ENCODE assay signal across 8 mouse cellular contexts in the genomic region with DNA sequence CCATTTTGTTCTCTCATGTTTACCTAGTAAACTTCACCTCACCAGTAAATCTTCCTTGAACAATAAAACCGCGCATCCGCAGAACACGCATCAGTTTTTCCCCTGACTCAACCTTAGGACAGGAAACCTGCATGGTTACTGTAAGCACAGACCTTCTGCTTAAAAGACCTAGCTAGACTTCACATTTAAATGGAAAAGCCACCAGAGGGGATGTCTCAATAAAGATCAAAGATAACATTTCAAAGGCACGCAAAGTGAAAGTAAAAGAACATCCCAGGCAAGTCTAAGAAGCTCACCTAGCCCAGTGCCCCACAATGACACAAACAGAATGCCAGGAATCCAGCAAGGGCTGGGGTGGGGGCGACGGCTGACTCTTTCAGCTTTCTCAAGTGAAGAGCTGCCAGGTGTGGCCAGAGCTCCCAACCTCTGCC. TPM values are rescaled to one million over a fixed set of nuclear protein-coding genes. Genes with fewer than 3 reads are reported as not detected.
DNase-seq lines count a peak whose midpoint lies in the region; ATAC-seq and TF ChIP-seq lines count a peak whose summit lies in the region.

No protein-coding gene starts in this region.

- H3K27me3 ChIP-seq in embryonic facial prominence, embryonic 13.5 days = peaks cover 22% of the 10 kb centered on the region
- H3K27me3 ChIP-seq in kidney, postnatal 0 days (ENCODE audit: insufficient read depth, low read length) = no peaks in the 10 kb centered on the region
- H3K27me3 ChIP-seq in myocyte (ENCODE audit: control insufficient read depth, insufficient read depth, insufficient read length) = no peaks in the 10 kb centered on the region

- no peak overlapping the region for H3K27ac ChIP-seq in embryonic facial prominence, embryonic 13.5 days
- H3K27ac ChIP-seq in kidney, postnatal 0 days = peak overlapping the region; percentile 89

- H3K4me3 ChIP-seq in lung, adult 2 months (replicated peaks; ENCODE audit: extremely low read depth, low read depth, low read length) = peak overlapping the region; percentile 54
- peak overlapping the region; percentile 44 for H3K4me3 ChIP-seq in embryonic facial prominence, embryonic 13.5 days
- peak overlapping the region; percentile 48 for H3K4me3 ChIP-seq in kidney, postnatal 0 days (replicated peaks; ENCODE audit: low read depth, low read length)
- no peak overlapping the region for H3K4me3 ChIP-seq in myocyte

- H3K4me1 ChIP-seq in lung, adult 2 months (ENCODE audit: control insufficient read depth, insufficient read depth, low read length) = peaks cover 4% of the 10 kb centered on the region; the same call in 1 of the 2 replicates
- peaks cover 20% of the 10 kb centered on the region for H3K4me1 ChIP-seq in embryonic facial prominence, embryonic 13.5 days
- no peaks in the 10 kb centered on the region for H3K4me1 ChIP-seq in kidney, postnatal 0 days (replicated peaks; ENCODE audit: insufficient read depth, low read length)

- no peak for TF ChIP-seq POLR2A in lung, adult 2 months (IDR thresholded peaks at IDR 0.05; ENCODE audit: borderline replicate concordance, extremely low read depth, low read depth, low read length)
- TF ChIP-seq POLR2A in myocyte (IDR thresholded peaks at IDR 0.05; ENCODE audit: insufficient read length, low read depth) = no peak

- 0 out of 2 replicates have a peak, but pooled peaks cover 6% of the 10 kb centered on the region for H3K36me3 ChIP-seq in embryonic facial prominence, embryonic 13.5 days
- H3K36me3 ChIP-seq in kidney, postnatal 0 days (ENCODE audit: insufficient read depth, low read length) = peaks cover 14% of the 10 kb centered on the region; the same call in 1 of the 2 replicates
- H3K36me3 ChIP-seq in myocyte (ENCODE audit: control insufficient read depth, insufficient read depth) = no peaks in the 10 kb centered on the region

- peak overlapping the region; percentile 79 for H3K4me2 ChIP-seq in embryonic facial prominence, embryonic 13.5 days
- H3K4me2 ChIP-seq in kidney, postnatal 0 days (ENCODE audit: low read length) = peak overlapping the region; percentile 59
- H3K4me2 ChIP-seq in myocyte (ENCODE audit: low read depth) = peak overlapping the region; percentile 95

- H3ac ChIP-seq in myocyte (ENCODE audit: control insufficient read depth, insufficient read length) = no peak overlapping the region

- 0 out of 2 replicates have a peak overlapping the region, but pooled peaks have one; percentile 62 for H3K9ac ChIP-seq in embryonic facial prominence, embryonic 13.5 days
- peak overlapping the region; percentile 47 for H3K9ac ChIP-seq in kidney, postnatal 0 days (ENCODE audit: low read depth, low read length)

- H3K9me3 ChIP-seq in embryonic facial prominence, embryonic 13.5 days = no peaks in the 10 kb centered on the region
- no peaks in the 10 kb centered on the region for H3K9me3 ChIP-seq in kidney, postnatal 0 days (replicated peaks; ENCODE audit: low read length)

- DNase-seq in lung, adult 2 months = no peak
- no peak for DNase-seq in lung, adult 18-20 months
- no peak for DNase-seq in kidney, postnatal 0 days (ENCODE audit: low spot score)
- DNase-seq in cerebellum, adult 8-10 months = no peak
- no peak for DNase-seq in adrenal gland, adult 2 months

- H3K79me2 ChIP-seq in myocyte (ENCODE audit: control insufficient read depth, insufficient read depth) = no peaks in the 10 kb centered on the region

- TF ChIP-seq CTCF in lung, adult 2 months (IDR thresholded peaks at IDR 0.05; ENCODE audit: insufficient read depth, low read length) = no peak
- no peak for TF ChIP-seq CTCF in kidney, postnatal 0 days (IDR thresholded peaks at IDR 0.05; ENCODE audit: low read depth)

- WGBS in lung, adult 2 months = 31% methylated on average over 7 of the region's 7 CpGs
- 38% methylated on average over 7 of the region's 7 CpGs for WGBS in embryonic facial prominence, embryonic 13.5 days
- WGBS in kidney, postnatal 0 days = 9% methylated on average over 7 of the region's 7 CpGs

- no peak for ATAC-seq in embryonic facial prominence, embryonic 13.5 days (ENCODE audit: insufficient number of reproducible peaks, insufficient read depth, low FRiP score, low TSS enrichment, low read depth)
- ATAC-seq in kidney, postnatal 0 days (replicated peaks; ENCODE audit: low FRiP score, low read depth) = no peak
- ATAC-seq in monocyte, adult 5-6 weeks (replicated peaks; ENCODE audit: insufficient number of reproducible peaks, low FRiP score, low TSS enrichment, poor library complexity, severe bottlenecking) = no peak

TF ChIP-seq in myocyte, 11 proteins besides CTCF, POLR2A, EP300 and RAD21:
- TF ChIP-seq CEBPB (IDR thresholded peaks at IDR 0.05; ENCODE audit: insufficient read depth, poor library complexity, severe bottlenecking) (no peak), USF1 (IDR thresholded peaks at IDR 0.05; ENCODE audit: low read depth) (no peak), SRF (IDR thresholded peaks at IDR 0.05; ENCODE audit: control insufficient read depth, insufficient read length, low read depth) (no peak), MYOD1 (IDR thresholded peaks at IDR 0.05; ENCODE audit: control insufficient read depth in 1 of 3, insufficient read length in 2 of 3, low read depth in 2 of 3) (no peak), POLR2AphosphoS2 (IDR thresholded peaks at IDR 0.05; ENCODE audit: insufficient read length, low read depth) (no peak)

RNA-seq across cellular contexts. Expression of a gene that starts 58.4 kb away (rescaled TPM):
- 0.22 and 2.0 TPM in 2 replicates for polyA plus RNA-seq in lung, adult 2 months (2012; rRNA removed)
- 0.54 and 1.0 TPM in 2 replicates for polyA plus RNA-seq in embryonic facial prominence, embryonic 13.5 days (2015; fragmentation: Nextera tagmentation; extraction: Ambion mirVana)
- 0.31 and 0.36 TPM in 2 replicates for polyA plus RNA-seq in kidney, postnatal 0 days (2015; fragmentation: Nextera tagmentation; extraction: Ambion mirVana)
- polyA plus RNA-seq in myocyte (2012; fragmentation: generic; extraction: Trizol) = 55.6 TPM
- not detected in 3 replicates for total RNA-seq in monocyte, adult 5-6 weeks (2017)
- not detected for total RNA-seq in adrenal gland, adult 2 months (2021)
- not detected in 2 replicates for polyA plus RNA-seq in adrenal gland, adult 2 months (2012; rRNA removed)

Comparison
In these comparisons a context has a peak if more than half of its experiments do, and no peak if none do; other contexts are left out.
1. RNA of a gene that starts 58.4 kb away (polyA plus RNA-seq): 55.6 TPM in myocyte (single experiment); 0.22 to 2.0 TPM in lung, adult 2 months, 0.54 to 1.0 TPM in embryonic facial prominence, embryonic 13.5 days, 0.31 to 0.36 TPM in kidney, postnatal 0 days and not detected in adrenal gland, adult 2 months; every median in the first group is over 10 times any median in the second.
2. Peak in every context shown above with its lines, with median percentiles within 50 percentile points of each other: H3K4me2 ChIP-seq.